Mouse (Mus musculus): ENCODE measurements around the gene Pbx1. TPM values are rescaled to one million over a fixed set of nuclear protein-coding genes. Genes with fewer than 3 reads are reported as not detected.
A peak's percentile ranks its signal among the peaks of the same experiment; 100 is the strongest.

The Pbx1 gene
- polyA plus RNA-seq, 1 experiment, result 141 TPM

DNA sequence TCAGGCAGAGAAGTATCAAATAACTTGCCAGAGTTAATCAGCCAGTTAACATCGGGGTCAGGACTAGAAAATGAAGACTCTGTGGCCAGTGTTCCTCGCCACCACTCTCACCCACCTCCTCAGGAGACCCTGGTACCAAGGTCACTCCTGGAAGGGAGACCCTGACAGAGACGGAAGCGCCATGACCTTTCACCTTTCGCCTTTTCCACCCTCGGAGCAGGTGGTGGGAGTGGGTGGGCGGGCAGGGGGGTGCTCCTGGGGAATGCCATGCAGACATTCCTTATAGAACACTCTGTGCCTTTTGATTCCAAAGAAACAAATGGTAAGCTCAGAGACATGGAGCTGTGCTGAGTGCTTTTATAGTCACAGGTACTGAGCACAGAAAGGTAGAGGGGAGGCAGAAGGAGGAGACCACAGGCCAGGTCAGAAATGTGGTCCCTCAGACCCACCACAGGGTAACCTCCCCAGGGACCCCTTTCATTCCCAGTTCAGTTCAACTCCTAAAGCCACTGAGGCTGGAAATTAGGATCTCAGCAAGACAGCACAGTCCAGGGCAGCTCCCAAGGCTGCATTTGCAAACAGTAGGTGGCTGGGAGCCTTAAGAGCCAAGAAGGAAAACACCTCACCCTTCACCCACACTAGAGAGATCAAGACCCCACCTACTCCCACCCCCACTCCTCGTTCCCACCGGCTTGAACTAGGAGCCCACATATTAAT, 49.8 kb downstream of the Pbx1 start:
- no peak for DNase-seq (ENCODE audit: low read depth)
- TF ChIP-seq POLR2A (IDR thresholded peaks at IDR 0.05; ENCODE audit: borderline replicate concordance, extremely low read depth, insufficient read depth, insufficient read length, poor library complexity, severe bottlenecking), result no peak
- no peak for TF ChIP-seq CTCF (IDR thresholded peaks at IDR 0.05; ENCODE audit: borderline replicate concordance, extremely low read depth, insufficient read depth, insufficient read length)

GRCm38 (mm10) chr1:168381451-168381850, 50.6 kb downstream of the Pbx1 start:
- DNase-seq (ENCODE audit: low read depth), result no peak
- TF ChIP-seq POLR2A (IDR thresholded peaks at IDR 0.05; ENCODE audit: borderline replicate concordance, extremely low read depth, insufficient read depth, insufficient read length, poor library complexity, severe bottlenecking) (no peak), CTCF (IDR thresholded peaks at IDR 0.05; ENCODE audit: borderline replicate concordance, extremely low read depth, insufficient read depth, insufficient read length) (no peak)

GRCm38 (mm10) chr1:168380241-168380770, 51.8 kb downstream of the Pbx1 start:
- DNase-seq (ENCODE audit: low read depth), result peak; percentile 69
- TF ChIP-seq POLR2A (IDR thresholded peaks at IDR 0.05; ENCODE audit: borderline replicate concordance, extremely low read depth, insufficient read depth, insufficient read length, poor library complexity, severe bottlenecking) (no peak), CTCF (IDR thresholded peaks at IDR 0.05; ENCODE audit: borderline replicate concordance, extremely low read depth, insufficient read depth, insufficient read length) (no peak)

DNA sequence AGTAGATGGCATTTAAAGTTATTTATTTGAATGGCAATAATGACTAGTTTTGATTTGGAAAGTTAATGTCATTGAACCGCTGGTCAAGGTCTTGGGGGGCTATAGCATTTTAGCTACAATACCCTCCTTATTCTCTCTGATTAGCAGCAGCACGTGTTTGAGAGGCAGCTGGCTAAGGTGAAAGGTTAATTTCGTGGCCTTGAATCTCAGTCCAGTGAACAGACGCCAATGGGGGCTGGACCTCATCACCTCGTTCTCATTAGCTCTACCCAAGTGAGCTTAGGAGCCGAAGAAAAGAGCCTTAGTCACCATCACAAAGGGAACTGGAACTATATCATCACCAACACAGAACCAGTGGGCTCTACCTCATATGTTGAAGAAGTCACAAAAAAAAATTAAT, 54.4 kb downstream of the Pbx1 start:
- no peak for DNase-seq (ENCODE audit: low read depth)
- TF ChIP-seq CTCF (IDR thresholded peaks at IDR 0.05; ENCODE audit: borderline replicate concordance, extremely low read depth, insufficient read depth, insufficient read length), result no peak
- TF ChIP-seq POLR2A (IDR thresholded peaks at IDR 0.05; ENCODE audit: borderline replicate concordance, extremely low read depth, insufficient read depth, insufficient read length, poor library complexity, severe bottlenecking), result no peak

DNA sequence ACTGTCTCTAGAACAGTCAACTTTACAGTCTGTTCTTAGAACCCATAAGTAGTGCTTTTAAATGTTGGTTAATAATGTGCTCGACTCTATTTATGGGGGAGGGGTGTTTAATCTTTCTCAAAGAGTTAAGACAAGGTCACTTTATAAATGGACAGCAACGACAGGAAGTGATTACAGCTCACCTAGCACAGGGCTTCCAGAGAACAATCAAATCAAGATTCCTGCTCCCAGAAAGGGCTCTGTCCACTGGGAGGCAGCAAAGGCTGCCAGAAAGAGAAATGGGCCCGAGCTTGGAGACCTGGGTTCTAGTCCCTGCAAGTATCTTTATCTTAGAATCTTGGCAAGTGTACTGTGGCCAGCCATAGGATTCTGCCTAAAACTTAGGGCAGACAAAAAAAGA, 55.7 kb downstream of the Pbx1 start:
- DNase-seq (ENCODE audit: low read depth), result no peak
- TF ChIP-seq CTCF (IDR thresholded peaks at IDR 0.05; ENCODE audit: borderline replicate concordance, extremely low read depth, insufficient read depth, insufficient read length) (peak; percentile 47; the same call in 1 of the 2 replicates), POLR2A (IDR thresholded peaks at IDR 0.05; ENCODE audit: borderline replicate concordance, extremely low read depth, insufficient read depth, insufficient read length, poor library complexity, severe bottlenecking) (no peak)

GRCm38 (mm10) chr1:168374953-168375600, 57.0 kb downstream of the Pbx1 start:
- TF ChIP-seq POLR2A (IDR thresholded peaks at IDR 0.05; ENCODE audit: borderline replicate concordance, extremely low read depth, insufficient read depth, insufficient read length, poor library complexity, severe bottlenecking) (no peak), CTCF (IDR thresholded peaks at IDR 0.05; ENCODE audit: borderline replicate concordance, extremely low read depth, insufficient read depth, insufficient read length) (no peak)
- DNase-seq (ENCODE audit: low read depth), result peak; percentile 91

DNA sequence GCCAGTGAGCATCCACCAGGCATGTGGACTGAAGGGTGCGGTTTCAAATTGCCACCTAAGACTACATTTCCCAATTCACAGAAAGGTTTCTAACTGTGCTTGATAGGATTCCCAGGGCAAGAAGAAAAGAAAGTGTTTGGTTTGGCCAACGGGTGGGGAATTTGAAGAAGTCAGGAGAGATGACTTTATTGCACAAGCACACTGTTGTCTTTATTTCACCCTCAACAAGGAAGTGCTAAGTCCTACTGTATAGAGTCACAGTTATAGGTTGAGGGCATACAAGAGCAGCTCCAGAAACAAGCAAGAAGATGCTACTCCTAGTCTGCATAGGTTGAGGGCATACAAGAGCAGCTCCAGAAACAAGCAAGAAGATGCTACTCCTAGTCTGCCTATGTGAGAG, 60.0 kb downstream of the Pbx1 start:
- TF ChIP-seq CTCF (IDR thresholded peaks at IDR 0.05; ENCODE audit: borderline replicate concordance, extremely low read depth, insufficient read depth, insufficient read length) (no peak), POLR2A (IDR thresholded peaks at IDR 0.05; ENCODE audit: borderline replicate concordance, extremely low read depth, insufficient read depth, insufficient read length, poor library complexity, severe bottlenecking) (no peak)
- DNase-seq (ENCODE audit: low read depth), result no peak

DNA sequence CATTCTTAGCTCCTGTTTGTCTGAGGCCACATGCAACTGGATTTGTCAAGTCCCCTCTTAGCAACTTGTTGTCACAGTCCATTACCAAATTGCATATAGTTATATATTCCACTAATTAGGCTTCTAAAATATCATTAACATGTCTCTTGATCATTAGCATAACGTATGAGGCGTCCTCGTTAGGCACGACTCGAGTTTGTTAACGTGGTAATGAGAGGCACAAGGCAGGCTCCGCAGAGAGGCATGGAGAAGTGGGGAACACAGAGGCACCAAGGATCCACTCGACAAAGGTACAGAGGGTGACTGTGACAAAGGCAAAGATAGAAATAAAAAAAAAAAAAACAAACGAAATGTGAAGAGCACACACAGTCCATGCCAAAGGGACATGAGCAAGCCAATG, 61.1 kb downstream of the Pbx1 start:
- TF ChIP-seq POLR2A (IDR thresholded peaks at IDR 0.05; ENCODE audit: borderline replicate concordance, extremely low read depth, insufficient read depth, insufficient read length, poor library complexity, severe bottlenecking) (no peak), CTCF (IDR thresholded peaks at IDR 0.05; ENCODE audit: borderline replicate concordance, extremely low read depth, insufficient read depth, insufficient read length) (no peak)
- peak; percentile 69 for DNase-seq (ENCODE audit: low read depth)

DNA sequence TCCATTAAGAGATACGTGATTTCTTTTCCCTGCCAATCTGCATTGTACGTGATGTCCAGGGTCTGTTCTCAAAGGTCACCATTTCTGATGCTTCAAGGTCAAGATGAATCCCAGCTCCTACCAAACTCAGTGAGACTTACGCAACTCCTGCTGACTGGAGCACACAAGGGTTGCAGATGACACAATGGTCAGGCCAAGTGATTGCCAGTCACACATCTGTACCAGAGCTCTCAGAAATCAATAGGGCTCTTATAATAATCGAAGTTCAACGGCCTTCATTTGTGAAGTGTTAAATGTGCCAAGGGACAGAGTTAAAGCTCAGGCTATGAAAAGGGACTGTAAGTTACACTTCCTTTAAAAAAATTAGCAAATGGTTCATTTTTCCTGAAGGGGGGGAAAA, 65.8 kb downstream of the Pbx1 start:
- no peak for DNase-seq (ENCODE audit: low read depth)
- TF ChIP-seq CTCF (IDR thresholded peaks at IDR 0.05; ENCODE audit: borderline replicate concordance, extremely low read depth, insufficient read depth, insufficient read length) (no peak), POLR2A (IDR thresholded peaks at IDR 0.05; ENCODE audit: borderline replicate concordance, extremely low read depth, insufficient read depth, insufficient read length, poor library complexity, severe bottlenecking) (no peak)

- peak; percentile 68 for DNase-seq (ENCODE audit: low read depth)
- TF ChIP-seq POLR2A (IDR thresholded peaks at IDR 0.05; ENCODE audit: borderline replicate concordance, extremely low read depth, insufficient read depth, insufficient read length, poor library complexity, severe bottlenecking) (no peak), CTCF (IDR thresholded peaks at IDR 0.05; ENCODE audit: borderline replicate concordance, extremely low read depth, insufficient read depth, insufficient read length) (no peak)
Observed at GRCm38 (mm10) chr1:168364325-168364724, 67.7 kb downstream of the Pbx1 start.

- no peak for DNase-seq (ENCODE audit: low read depth)
- TF ChIP-seq CTCF (IDR thresholded peaks at IDR 0.05; ENCODE audit: borderline replicate concordance, extremely low read depth, insufficient read depth, insufficient read length), result no peak
- TF ChIP-seq POLR2A (IDR thresholded peaks at IDR 0.05; ENCODE audit: borderline replicate concordance, extremely low read depth, insufficient read depth, insufficient read length, poor library complexity, severe bottlenecking), result no peak
Observed at GRCm38 (mm10) chr1:168363053-168363452, 69.0 kb downstream of the Pbx1 start.

Data from brain, embryonic 14.5 days (tissue).